Mouse (Mus musculus) NIH3T3 (cell line): ENCODE data around the gene Setd3.

Experiments
- DNase-seq: peaks from one replicate; pipeline ENCODE4 v3.0.0-alpha.2; 2012; ENCODE audit warnings: low read depth

Gene Setd3

DNA sequence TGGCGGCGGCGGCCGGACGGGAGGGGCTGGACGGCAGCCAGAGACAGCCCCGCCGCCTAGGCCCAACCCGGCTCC lies at the start of gene Setd3:
TSS of gene Setd3 (minus strand) at position 69 of the 75 bp plus-strand sequence.
- DNase-seq = no peak

DNA sequence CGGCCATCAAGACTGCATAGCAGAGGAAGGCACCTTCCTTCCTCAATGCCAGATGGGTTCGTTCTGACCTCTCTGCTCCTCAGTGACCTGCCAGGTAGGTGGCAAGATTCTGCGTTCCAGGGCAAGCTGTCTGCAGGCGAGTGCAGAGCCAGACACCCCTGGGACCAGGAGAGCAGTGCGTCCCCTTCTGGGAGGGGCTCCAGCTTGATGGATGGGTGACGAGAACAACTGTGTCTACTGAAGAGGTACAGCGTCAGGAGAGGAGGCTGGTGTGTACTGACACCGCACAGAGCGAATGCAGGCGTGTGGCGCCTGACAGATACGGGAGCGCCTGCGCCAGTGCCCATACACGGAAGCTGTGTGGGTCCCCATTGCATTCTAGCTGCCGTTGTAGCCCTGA lies 48.4 kb upstream of the Setd3 start:
- no peak for DNase-seq

DNA sequence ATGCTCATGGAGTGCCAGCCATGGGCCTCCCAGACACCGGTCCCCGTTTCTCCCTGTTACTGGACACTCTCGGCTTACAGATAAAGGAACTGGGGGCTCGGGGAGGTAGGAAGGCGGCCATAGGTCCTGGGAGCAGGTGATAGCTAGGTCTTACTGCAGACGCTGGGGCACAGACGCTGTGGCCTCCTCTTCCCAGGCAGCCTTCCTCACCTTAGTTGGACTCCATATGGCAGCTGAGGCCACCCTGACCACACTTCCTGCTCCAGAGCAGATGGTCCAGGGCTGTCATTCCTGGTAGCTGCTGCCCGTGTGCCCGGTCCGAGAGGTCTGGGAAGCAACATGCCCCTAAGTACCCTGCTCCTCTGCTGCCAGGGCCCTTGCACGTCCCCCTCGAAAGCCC lies 47.8 kb upstream of the Setd3 start:
- DNase-seq = no peak

DNA sequence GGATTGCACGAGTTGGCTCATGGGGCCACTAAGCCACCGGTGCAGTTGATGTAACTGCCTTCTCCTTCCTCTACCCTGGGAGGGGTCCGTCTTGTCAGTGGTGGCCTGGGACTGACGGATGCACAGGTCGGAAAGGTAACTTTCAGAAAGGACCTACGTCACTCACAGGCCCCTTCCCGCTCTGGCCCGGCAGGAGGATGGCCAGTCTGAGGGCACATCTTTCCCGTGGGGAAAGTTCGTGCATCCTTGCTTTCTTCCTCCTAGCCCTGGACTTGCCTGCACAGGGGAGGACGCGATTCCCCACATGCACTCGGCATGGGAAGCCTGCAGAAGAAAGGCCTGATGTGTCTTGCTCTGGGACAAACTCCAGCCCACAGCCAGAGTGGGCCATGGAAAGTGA lies 47.1 kb upstream of the Setd3 start:
- no peak for DNase-seq

DNA sequence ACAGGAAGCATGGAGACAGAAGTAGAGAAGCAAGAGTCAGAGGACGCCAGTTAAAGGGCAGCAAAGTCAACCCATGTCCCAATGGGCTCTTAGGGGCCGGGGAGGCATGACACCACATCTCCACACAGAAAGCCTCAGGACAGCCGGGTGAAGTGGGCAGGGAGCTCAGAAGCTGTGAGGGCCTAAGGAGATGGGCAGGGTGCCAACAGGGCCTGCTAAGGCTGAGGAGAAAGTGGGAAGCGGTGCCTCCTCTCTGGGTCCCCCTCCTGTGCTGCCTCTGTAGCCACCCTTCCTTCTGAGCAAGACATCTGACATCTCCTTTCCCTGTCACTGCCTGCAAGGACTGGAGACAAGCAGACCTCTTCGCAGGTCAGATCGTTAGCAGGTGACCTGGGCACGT lies 46.7 kb upstream of the Setd3 start:
- DNase-seq = peak; percentile 55

DNA sequence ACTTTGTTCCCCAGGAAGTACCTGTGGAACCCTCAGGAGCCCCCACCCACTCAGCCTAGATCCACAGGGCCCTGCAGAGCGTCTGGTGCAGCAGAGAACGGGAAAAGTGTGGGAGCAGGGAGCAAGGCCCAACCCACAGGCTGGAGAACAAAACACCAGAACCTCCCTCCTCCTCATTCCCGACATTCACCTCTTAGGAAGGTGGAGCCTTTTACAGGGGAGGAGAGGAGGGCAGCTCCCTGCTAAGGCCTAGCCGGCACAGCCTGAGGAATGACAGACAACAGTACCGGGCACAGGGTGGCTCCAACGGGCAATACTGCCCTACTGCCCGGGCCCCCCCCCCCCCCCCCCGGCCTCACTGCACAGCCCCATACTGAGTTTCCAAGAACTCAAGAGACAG lies 44.2 kb upstream of the Setd3 start:
- peak; percentile 90 for DNase-seq

DNA sequence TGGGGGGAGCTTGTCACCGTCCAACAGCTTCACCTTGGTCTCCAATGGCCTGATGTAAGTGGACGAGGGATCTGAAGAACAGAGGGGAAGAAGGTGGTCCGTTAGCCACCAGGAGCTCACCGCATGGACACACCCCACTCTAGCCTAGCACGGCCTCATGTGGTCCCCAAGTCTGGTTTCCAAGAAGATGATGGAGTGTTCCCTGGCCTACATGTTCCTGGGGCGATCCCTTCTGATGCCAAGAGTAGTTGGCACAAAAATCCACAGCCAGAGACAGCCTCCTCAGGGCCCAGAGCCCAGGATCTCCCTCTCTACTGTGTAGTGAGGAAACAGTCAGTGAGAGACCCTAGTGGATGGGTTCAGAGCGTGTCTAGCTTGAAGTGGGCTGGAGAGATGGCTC lies 42.6 kb upstream of the Setd3 start:
- DNase-seq = no peak

DNA sequence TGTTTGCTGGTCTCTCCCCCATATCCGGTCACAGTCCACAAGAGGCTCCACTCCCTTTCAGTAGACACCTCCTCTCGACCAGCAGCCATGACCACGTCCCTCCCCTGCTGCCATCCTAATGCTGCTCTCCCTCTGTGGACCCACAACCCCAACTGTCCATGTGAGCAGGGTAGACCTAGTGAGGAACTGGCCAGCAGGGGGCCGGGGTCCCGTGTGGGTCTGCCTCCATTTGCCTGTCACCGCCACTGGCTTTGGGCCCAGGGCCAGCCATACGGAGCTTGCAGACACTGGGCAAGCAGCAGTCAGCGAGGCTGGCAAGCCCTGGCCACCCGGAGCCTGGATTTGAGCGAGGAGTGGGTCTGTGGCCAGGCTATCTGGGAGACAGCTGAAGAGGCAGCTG lies 42.1 kb upstream of the Setd3 start:
- DNase-seq = peak; percentile 32

DNA sequence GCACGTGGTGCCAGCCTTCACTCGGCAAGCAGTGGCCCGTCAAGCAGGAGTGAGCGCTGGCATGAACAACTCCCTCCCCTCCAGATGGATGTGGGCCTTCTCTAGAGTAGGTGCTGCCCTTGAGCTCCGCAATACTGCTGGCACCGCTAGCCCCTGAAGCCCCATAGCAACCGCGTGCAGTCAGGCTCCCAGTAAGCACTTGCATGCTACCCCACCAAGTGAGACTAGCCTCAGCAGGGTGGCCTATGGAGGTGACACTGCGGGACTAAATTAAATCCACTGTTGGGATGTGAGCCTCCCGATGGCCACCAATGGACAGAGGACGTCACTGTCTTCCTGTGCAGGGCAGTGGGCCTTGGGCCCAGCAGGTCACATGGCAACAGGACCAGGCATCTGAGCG lies 41.5 kb upstream of the Setd3 start:
- no peak for DNase-seq

DNA sequence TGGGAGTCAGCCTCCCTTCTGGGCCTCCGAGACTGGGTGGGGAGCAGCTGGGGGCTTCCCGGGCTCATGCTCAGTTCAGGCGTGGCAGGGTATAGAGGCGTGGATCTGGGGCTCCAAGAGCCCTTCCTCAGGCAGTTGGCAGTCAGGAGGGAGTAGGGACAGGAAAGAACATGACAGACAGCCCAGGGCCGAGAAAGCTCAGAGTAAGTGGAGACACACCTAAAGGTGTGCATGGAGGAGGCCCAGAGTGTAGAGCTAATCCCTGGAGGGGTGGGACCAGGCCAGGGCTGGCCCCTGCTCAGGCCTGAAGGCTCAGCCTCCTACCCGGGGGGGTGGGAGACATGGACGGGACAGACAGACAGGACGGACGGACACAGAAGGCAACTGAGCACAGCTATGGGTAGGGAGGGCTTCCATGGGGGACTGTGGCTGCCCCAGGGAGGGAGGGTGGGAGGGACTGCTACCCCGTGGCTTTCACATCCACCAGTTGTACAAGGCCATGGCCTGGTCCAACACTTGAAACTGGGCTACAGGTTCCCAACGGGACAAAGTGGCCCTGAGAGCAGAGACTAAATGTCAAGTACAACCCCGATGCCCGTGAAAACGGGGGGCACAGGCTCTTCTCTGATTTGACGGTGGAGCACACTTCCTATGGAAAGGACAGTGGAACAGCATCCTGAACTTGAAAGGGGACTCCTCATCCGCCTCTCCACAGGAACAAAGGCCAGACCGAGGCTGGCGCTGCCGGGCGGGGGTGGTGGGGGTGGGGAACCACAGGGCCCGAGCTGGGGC lies 40.9 kb upstream of the Setd3 start:
- DNase-seq = no peak

DNA sequence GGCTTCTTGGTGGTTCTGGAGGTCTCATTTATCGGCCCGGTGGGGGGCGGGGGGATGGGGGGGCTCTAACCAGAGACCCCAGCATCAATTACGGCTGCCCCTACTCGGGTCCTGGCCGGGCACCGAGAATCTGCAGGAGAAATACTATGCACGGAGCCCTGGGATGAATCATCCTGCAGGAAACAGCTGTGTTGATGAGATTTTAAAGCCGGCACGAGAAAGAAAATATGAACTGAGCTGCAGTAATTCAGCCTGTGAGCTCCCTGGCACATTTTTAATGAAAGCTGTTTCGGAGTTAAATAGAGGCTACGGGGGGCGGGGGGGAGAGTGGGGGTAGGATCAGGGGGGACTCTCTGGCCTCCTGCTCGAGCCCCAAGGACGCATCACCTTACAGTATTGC lies 40.0 kb upstream of the Setd3 start:
- DNase-seq = peak; percentile 57

DNA sequence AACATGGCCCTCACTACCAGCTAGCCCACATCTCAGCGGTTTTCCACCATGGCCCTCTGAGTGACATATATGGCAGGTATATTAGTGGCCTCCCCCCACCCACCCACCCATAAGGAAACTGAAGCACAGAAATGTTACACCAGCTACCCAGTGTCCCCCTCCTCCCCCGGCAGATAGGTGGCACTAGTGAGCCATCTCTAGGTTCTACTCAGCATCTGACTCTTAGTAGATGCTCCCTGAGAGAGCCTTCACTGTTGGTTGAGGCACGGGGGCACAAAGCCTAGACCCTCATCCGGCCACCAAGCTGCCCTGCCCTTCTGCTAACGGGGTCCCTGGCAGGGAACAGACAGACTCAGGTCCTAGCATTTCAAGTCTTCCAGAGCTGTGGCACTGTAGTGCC lies 38.5 kb upstream of the Setd3 start:
- peak; percentile 82 for DNase-seq

DNA sequence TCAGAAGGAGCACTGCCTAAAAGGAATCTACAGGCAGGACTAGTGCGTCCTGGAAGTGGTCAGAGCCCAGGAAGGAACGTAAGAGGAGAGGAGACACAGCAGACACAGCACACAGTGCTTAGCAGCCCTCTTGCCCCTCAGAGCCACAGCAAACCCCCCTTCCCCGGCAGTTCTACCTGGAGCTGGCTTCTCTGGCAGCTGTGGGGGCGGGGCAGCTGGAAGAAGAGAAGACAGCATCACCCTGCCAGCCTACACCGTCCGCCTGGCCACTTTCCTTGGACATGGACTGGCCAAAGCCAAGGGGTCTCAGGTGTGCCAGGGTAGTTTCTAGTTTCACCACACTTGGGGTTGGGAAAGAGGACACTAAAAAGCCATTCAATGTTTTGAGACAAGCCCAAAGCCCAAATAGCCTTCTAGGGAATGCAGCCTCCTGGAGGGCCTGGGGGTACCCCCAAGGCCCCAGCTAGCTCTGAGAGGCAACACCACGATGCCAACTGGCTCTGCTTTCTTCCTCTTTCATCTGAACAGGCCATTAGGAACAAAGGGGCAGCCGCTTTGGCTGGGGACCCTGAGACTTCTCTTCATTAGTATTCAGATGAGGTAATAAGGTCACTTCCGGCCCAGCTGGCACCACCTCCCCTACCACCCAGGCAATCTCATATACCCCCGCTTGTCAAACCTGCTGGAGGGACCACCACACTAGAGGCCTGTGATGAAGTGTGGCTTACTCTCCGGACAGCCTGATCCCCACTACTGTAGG lies 37.7 kb upstream of the Setd3 start:
- no peak for DNase-seq

DNA sequence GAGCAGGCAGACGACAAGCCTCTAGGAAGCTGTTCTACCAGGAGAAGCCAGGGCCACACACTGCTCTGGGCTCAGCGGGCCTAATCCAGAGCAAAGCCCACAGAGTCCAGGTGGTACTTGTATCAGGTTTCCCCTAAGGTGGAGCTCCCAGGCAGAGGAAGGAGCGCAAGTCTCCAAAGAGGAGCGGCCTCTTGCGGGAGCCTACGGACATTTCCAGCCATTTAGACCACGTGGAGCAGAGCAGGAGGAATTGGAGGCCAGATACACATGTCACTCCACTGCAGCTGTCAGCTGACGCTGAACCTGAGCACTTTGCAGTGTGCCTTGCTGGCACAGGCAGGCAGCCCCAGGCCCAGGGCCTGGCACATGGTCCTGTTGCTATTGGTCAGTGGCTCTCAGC lies 36.0 kb upstream of the Setd3 start:
- no peak for DNase-seq

DNA sequence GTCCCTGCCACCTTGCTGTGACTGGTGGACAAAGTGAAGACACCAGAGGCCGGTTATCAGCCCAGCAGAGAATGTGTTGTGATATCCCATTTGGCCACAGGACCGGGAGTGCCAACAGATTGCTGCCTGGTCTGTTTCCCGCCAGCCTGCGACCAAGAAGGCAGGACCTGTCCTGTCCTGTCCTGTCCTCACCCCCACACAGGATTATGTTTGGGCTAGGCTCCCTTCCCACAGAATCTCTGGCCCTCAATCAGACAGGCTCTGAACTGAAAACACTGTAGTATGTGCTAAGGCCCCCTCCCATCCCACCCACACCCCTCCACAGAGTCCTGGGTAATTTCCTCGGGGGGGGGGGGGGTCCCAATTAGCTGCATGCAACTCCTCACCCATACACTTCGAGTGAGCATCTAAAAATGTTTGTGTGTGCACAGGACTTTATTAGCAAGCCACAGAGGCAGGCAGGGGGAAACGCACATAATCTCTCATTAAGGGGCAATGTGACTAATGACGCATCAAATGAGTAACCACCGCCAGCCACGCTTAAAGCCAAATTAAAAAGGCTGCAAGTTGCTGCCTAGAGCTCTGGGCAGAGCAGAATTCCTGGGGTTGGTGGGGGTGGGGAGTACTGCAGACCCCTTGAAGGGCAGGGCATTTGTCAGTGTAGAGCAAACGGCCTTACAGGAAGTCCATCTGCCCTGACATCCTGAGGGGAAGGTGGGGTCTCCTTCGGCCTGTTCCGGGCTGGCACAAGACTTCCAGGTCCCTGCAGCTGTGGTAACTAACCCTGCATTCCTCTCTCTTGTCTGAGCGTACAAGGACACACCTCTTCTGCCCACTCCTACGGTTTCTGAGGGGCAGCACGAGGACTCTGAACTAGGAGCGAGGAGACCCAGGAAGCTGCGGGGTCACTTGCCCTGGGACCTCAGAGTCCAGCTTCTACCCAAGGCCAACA lies 34.3 kb upstream of the Setd3 start:
- DNase-seq = no peak

DNA sequence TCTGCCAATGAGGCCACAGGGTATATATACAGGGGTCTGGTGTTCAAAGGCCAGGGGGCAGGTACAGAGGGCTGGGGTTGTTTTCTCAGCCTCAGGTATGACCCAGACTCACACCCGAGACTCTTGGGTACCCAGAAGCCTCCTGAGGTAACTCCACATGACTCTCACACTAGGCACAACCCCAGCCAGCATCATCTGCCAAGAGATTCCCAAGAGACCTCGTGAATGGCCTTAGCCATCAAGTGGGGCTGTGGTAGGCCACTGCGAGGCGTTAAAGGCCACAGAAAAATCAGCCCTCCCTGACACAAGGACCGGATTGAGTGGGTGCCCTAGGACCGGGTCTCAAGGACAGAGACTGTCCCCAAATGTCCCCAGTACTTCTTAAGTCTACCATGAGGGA lies 33.4 kb upstream of the Setd3 start:
- DNase-seq = no peak

DNA sequence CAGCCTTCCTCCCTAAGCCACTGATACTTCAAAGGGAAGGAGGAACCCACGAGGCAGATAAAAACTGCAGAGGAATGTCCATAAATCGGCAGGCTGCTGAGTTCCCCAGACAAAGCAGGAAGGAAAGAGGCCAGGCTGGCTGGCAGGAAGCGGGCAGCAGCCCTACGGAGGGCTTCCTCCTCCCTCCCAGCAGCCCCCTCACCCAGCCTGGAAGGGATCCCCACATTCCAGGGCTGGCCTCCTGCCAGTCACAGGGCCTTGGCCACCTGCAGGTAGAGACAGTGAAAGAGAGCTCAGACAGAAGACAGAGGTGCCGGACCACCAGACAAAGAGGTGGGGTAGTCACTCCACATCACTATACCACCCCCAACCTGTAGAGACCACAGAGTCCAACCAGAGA lies 33.0 kb upstream of the Setd3 start:
- DNase-seq = no peak

DNA sequence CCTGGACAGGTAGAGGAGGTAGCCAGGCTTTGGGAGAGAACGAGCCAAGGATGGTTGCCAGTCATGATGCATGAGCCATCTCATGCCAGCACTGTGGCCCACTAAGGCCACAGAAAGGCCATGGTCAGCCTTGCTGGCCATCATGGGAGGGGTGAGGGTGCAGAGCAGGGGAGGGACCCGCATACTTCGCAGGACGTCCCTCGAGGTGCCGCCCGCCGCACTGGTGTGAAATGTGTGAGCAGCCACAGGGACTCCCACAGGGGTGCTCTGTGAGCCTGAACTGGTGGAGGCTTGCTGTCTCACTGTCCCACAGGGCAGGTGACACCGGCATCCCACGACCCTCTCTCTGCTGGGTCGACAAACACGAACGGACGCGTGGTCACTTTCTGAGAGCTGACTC lies 31.5 kb upstream of the Setd3 start:
- DNase-seq = no peak

DNA sequence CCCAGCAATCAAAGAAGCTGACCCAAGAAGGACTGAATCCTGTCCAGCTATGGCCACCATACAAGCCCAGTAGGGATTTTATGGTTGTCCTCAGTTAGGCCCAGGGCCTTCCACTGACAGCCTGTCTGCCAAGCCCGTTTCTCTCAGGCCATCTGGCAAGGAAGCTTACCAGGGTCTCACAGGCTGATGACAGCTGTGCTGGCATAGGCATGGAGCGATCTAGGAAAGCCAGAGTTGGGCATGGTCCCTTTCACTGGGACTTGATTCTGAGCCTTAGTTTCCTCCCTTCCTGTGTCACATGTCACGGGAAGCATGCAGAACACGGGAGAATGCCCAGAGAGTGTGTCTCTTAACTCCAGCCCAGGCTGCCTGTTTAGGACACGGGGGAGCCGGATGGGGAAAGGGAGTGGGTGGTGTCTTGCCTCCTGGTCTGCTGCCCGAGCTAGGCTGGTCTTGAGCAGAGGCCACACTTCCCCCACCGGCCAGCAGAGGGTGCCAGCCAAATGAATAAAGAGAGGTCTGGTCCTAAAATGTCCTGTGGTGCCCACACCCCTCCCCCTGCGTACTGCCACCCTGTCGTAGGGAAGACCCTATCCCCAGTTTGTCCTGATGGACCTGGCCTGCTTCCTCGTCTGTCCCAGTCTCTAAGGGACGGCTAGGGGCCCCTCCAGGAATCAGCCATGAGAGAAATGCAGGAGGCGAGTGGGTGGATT lies 29.8 kb upstream of the Setd3 start:
- DNase-seq = peak; percentile 91

DNA sequence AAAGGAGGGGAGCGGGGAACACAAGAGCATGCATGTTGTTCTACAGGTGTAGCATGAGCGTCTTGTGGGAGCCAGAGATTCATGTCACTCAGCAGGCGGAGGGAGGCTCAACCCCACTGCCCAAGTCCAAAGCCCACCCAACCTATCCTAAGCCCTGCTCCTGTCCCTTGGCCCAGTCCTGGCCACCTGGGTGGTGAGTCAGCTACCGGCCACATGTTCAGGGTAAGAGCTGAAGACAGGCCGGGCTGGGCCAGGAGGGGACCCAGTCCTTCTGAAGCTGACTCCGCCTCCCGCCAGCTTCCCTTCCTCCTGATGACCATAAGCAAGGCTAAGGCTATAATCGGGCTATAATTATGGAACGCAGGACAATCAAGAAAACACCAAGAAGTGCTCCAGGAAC lies 29.1 kb upstream of the Setd3 start:
- no peak for DNase-seq

DNA sequence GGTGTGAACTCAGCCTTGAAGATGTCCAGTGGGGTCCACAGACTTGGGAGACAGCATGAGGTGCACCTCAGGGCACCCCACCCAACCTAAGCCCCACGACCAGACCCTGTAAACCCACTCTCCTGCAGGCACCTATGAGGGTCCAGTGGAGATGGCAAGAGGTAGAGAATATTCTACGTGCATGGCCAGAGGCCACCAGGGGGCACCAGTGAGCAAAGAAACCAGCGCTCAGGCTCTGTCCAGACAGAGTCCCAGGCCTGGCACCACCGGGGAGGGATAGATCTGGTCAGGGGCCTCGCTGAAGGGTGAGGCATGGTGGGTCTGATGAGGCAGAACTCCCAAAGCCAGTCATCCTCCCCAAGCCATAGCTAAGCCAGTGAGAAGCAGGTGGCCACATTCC lies 27.5 kb upstream of the Setd3 start:
- peak; percentile 88 for DNase-seq

DNA sequence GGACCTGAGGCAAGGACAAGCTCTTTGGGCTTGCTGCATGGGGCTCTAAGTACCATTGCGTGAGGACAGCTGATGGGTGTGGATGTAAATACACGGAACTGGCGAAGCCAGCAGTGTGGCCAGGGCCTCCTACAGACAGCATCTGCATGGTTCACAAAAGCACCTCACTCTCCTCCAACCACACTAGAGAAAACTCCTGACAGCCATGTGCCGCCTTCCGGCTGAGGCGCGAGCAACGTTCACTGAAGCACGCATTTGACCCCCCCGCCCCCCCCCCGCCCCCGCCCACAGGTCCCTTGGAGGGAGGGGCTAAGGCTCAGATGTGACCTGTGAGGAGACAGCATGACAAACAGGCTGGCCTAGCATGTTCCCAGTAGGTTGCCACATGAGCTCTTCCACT lies 25.9 kb upstream of the Setd3 start:
- no peak for DNase-seq

DNA sequence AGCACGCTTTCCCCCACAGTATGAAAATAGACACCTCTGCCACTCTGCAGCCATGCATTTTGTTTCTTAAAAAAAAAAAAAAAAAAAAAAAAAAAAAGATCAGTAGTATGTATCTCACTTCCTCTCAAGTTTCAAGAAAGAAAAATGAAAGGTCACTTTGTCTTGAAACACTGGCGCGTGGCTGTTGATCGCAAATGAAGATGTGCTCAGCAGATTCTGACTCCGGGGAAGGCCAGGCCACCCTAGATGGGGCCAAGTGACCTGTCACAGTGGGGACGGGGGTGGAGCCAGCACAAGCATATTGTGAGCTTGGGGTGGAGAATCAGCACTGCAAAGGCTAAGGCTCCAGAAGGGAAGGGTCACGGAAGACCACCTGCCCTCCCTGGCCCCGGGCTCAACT lies 24.8 kb upstream of the Setd3 start:
- no peak for DNase-seq
